ENCODE assay signal across 10 mouse cellular contexts in genomic region chr19:37176879-37177462, GRCm38 (mm10). TPM values are rescaled to one million over a fixed set of nuclear protein-coding genes. Genes with fewer than 3 reads are reported as not detected.
A peak's percentile ranks its signal among the peaks of the same experiment; 100 is the strongest.
DNase-seq lines count a peak whose midpoint lies in the region; ATAC-seq and TF ChIP-seq lines count a peak whose summit lies in the region.
"Had no signal": no experiment of that assay in that cellular context is flagged by ENCODE, and none has a peak within 500 bp of the region (broad histone marks: within the 10 kb centered on the region; RNA-seq: fewer than 3 reads in every experiment).

No protein-coding gene starts in this region.

- no peaks in the 10 kb centered on the region for H3K9me3 ChIP-seq in hindbrain, embryonic 15.5 days
- no peaks in the 10 kb centered on the region for H3K9me3 ChIP-seq in neural tube, embryonic 12.5 days
- H3K9me3 ChIP-seq: embryonic facial prominence, embryonic 13.5 days; limb, embryonic 15.5 days had no signal

- no peaks in the 10 kb centered on the region for H3K36me3 ChIP-seq in hindbrain, embryonic 15.5 days
- no peaks in the 10 kb centered on the region for H3K36me3 ChIP-seq in neural tube, embryonic 12.5 days
- H3K36me3 ChIP-seq: embryonic facial prominence, embryonic 13.5 days; limb, embryonic 15.5 days had no signal

- peak overlapping the region; percentile 94 for H3K27ac ChIP-seq in left cerebral cortex, adult 2 months
- peak overlapping the region; percentile 39; the same call in 1 of the 2 replicates for H3K27ac ChIP-seq in hindbrain, embryonic 15.5 days (replicated peaks)
- H3K27ac ChIP-seq in neural tube, embryonic 12.5 days: no peak overlapping the region
- H3K27ac ChIP-seq: embryonic facial prominence, embryonic 13.5 days; limb, embryonic 15.5 days had no signal

- ATAC-seq in cerebellum, adult (ENCODE audit: insufficient number of reproducible peaks, low FRiP score, low TSS enrichment): no peak
- ATAC-seq in hindbrain, embryonic 15.5 days (ENCODE audit: low FRiP score, low read depth): no peak
- no peak for ATAC-seq in neural tube, embryonic 12.5 days (ENCODE audit: low FRiP score, low read depth)

- intact Hi-C loops in left cerebral cortex, adult 2 months (cut with DNase I): loop anchor here (2.0 kb wide), 1 partner anchor 100 kb away; no protein-coding TSS in a partner anchor
- intact Hi-C loops in left cerebral cortex, postnatal 4 days (cut with DNase I): no loop called here

- peak overlapping the region; percentile 32; the same call in 1 of the 2 replicates for H3K9ac ChIP-seq in hindbrain, embryonic 15.5 days
- H3K9ac ChIP-seq in neural tube, embryonic 12.5 days: no peak overlapping the region
- H3K9ac ChIP-seq: embryonic facial prominence, embryonic 13.5 days; limb, embryonic 15.5 days had no signal

- TF ChIP-seq CTCF in left cerebral cortex, adult 2 months (IDR thresholded peaks at IDR 0.05): no peak

- H3K4me2 ChIP-seq in hindbrain, embryonic 15.5 days: peak overlapping the region; percentile 90
- H3K4me2 ChIP-seq in neural tube, embryonic 12.5 days (replicated peaks): peak overlapping the region; percentile 51

- H3K4me3 ChIP-seq in left cerebral cortex, adult 2 months: peak overlapping the region; percentile 83
- peak overlapping the region; percentile 43 for H3K4me3 ChIP-seq in hindbrain, embryonic 15.5 days
- peak overlapping the region; percentile 22; the same call in 1 of the 2 replicates for H3K4me3 ChIP-seq in neural tube, embryonic 12.5 days

- peaks cover 46% of the 10 kb centered on the region for H3K4me1 ChIP-seq in hindbrain, embryonic 15.5 days (replicated peaks)
- peaks cover 21% of the 10 kb centered on the region; the same call in 1 of the 2 replicates for H3K4me1 ChIP-seq in neural tube, embryonic 12.5 days

- peak; percentile 38 for DNase-seq in cerebellum, adult 9-10 months
- DNase-seq in left cerebral cortex, adult 2 months (ENCODE audit: extremely low spot score in 1 of 2, low spot score in 2 of 2): no peak
- no peak for DNase-seq in left cerebral cortex, postnatal 4 days
- no peak for DNase-seq in urinary bladder, adult 18-20 months (ENCODE audit: low spot score in 2 of 2)
- DNase-seq in testis, postnatal 14 days (ENCODE audit: low spot score): no peak

- WGBS in hindbrain, embryonic 15.5 days: 29% methylated on average over 4 of the region's 4 CpGs
- 30% methylated on average over 4 of the region's 4 CpGs for WGBS in neural tube, embryonic 12.5 days

- no peaks in the 10 kb centered on the region for H3K27me3 ChIP-seq in hindbrain, embryonic 15.5 days
- peaks cover 9% of the 10 kb centered on the region for H3K27me3 ChIP-seq in neural tube, embryonic 12.5 days (replicated peaks)

RNA-seq across cellular contexts. Expression of gene March5, which starts 30.4 kb away (rescaled TPM):
- 10 to 100 TPM; 82.6 to 96.0 TPM for total RNA-seq in left cerebral cortex, adult 2 months (2021)
- 100 to 1,000 TPM in 1 of 2 experiments, 10 to 100 TPM in 1; 99.0 to 104 TPM for total RNA-seq in left cerebral cortex, postnatal 4 days (2021)
- 101 and 104 TPM in 2 replicates for polyA plus RNA-seq in hindbrain, embryonic 15.5 days (2015; fragmentation: Nextera tagmentation; extraction: Ambion mirVana)
- polyA plus RNA-seq in neural tube, embryonic 12.5 days (2016; fragmentation: Nextera tagmentation; extraction: Ambion mirVana): 151 and 160 TPM in 2 replicates

RNA-seq across cellular contexts. Expression of gene Cpeb3, which starts 31.4 kb away (rescaled TPM):
- total RNA-seq in left cerebral cortex, adult 2 months (2021): 10 to 100 TPM; 87.0 to 96.0 TPM
- 10 to 100 TPM; 36.7 to 38.6 TPM for total RNA-seq in left cerebral cortex, postnatal 4 days (2021)
- polyA plus RNA-seq in hindbrain, embryonic 15.5 days (2015; fragmentation: Nextera tagmentation; extraction: Ambion mirVana): 12.3 and 12.8 TPM in 2 replicates
- polyA plus RNA-seq in neural tube, embryonic 12.5 days (2016; fragmentation: Nextera tagmentation; extraction: Ambion mirVana): 7.7 and 8.5 TPM in 2 replicates

Comparison
In these comparisons a context has a peak if more than half of its experiments do, and no peak if none do; other contexts are left out.
1. H3K4me3 ChIP-seq: peak in every context shown above with its lines; median percentile 83 in left cerebral cortex, adult 2 months; 43 in hindbrain, embryonic 15.5 days; 22 in neural tube, embryonic 12.5 days.